Mouse (Mus musculus): ENCODE measurements around the gene Olfr1381. TPM values are rescaled to one million over a fixed set of nuclear protein-coding genes. Genes with fewer than 3 reads are reported as not detected.
"Not testable (repeated sequence)": the region's sequence is repeated elsewhere in the genome, so short reads cannot be mapped to it uniquely, and the experiment has no call there.

Gene Olfr1381
- not detected in 2 replicates for polyA plus RNA-seq (2015; fragmentation: Nextera tagmentation; extraction: Ambion mirVana)

GRCm38 (mm10) chr11:49543149-49543548 lies at the start of gene Olfr1381:
Olfr1381 (plus strand) TSS chr11:49543449.
- H3K4me1 ChIP-seq (replicated peaks); H3K27ac ChIP-seq; H3K4me3 ChIP-seq (replicated peaks); H3K9ac ChIP-seq (replicated peaks); H3K4me2 ChIP-seq (replicated peaks); H3K9me3 ChIP-seq; ATAC-seq; H3K36me3 ChIP-seq; H3K27me3 ChIP-seq: not testable (repeated sequence)
- WGBS = 55% methylated on average over 3 of the region's 3 CpGs

DNA sequence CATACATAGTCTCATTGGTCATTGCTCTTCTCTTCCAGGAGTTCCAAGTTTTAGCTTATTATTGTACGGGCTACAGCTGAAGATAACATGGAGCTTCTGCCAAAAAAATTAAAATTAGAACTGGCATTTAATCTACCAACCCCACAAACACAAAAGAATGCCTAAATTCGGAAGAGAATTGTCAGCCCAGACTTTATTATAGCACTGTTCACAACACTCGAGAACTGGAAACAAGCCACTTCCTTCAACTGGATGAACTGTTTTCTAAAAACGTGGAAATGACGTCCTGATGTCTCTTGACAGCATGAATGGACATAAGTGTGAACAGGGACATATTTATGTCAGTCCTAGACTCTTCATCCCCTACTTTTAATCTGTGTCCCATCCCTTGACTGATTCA lies 25.2 kb upstream of the Olfr1381 start:
- no peaks in the 10 kb centered on the region for H3K36me3 ChIP-seq
- H3K9ac ChIP-seq (replicated peaks) = no peak overlapping the region
- H3K4me1 ChIP-seq (replicated peaks) = no peaks in the 10 kb centered on the region
- no peaks in the 10 kb centered on the region for H3K27me3 ChIP-seq
- no peak for ATAC-seq
- no peak overlapping the region for H3K27ac ChIP-seq
- H3K4me2 ChIP-seq (replicated peaks) = no peak overlapping the region
- no peaks in the 10 kb centered on the region for H3K9me3 ChIP-seq
- WGBS = 81% methylated on average over 5 of the region's 5 CpGs
- no peak overlapping the region for H3K4me3 ChIP-seq (replicated peaks)

- Histone ChIP-seq H3K9ac (replicated peaks) (no peak within 1 kb of the TSS), H3K4me3 (replicated peaks) (no peak within 1 kb of the TSS), H3K27ac (no peak within 1 kb of the TSS), H3K36me3 (no peaks in the 10 kb centered on the region), H3K27me3 (no peaks in the 10 kb centered on the region), H3K4me1 (replicated peaks) (no peaks in the 10 kb centered on the region), H3K9me3 (no peaks in the 10 kb centered on the region), H3K4me2 (replicated peaks) (no peak within 1 kb of the TSS)
- ATAC-seq = no peak
Measured at GRCm38 (mm10) chr11:49519348-49519747, 23.9 kb upstream of the Olfr1381 start, which contains the start of gene Olfr1383. Olfr1383 (plus strand) TSS chr11:49519648.

- H3K27ac ChIP-seq = no peak within 1 kb of the TSS
- no peak within 1 kb of the TSS for H3K9ac ChIP-seq (replicated peaks)
- no peaks in the 10 kb centered on the region for H3K27me3 ChIP-seq
- H3K36me3 ChIP-seq = no peaks in the 10 kb centered on the region
- no peak within 1 kb of the TSS for H3K4me3 ChIP-seq (replicated peaks)
- 80% methylated on average over 3 of the region's 3 CpGs for WGBS
- no peak for ATAC-seq
- H3K4me2 ChIP-seq (replicated peaks) = no peak within 1 kb of the TSS
- H3K9me3 ChIP-seq = no peaks in the 10 kb centered on the region
- no peaks in the 10 kb centered on the region for H3K4me1 ChIP-seq (replicated peaks)
Measured at GRCm38 (mm10) chr11:49527947-49528346, 15.3 kb upstream of the Olfr1381 start, which contains the start of gene Olfr1382. Olfr1382 (plus strand) TSS chr11:49528247.

GRCm38 (mm10) chr11:49532761-49533160 lies 10.5 kb upstream of the Olfr1381 start:
- Histone ChIP-seq H3K27me3 (no peaks in the 10 kb centered on the region), H3K9me3 (no peaks in the 10 kb centered on the region), H3K36me3 (no peaks in the 10 kb centered on the region), H3K4me3 (replicated peaks) (no peak overlapping the region), H3K4me1 (replicated peaks) (no peaks in the 10 kb centered on the region), H3K9ac (replicated peaks) (no peak overlapping the region), H3K4me2 (replicated peaks) (no peak overlapping the region), H3K27ac (no peak overlapping the region)
- ATAC-seq = no peak

DNA sequence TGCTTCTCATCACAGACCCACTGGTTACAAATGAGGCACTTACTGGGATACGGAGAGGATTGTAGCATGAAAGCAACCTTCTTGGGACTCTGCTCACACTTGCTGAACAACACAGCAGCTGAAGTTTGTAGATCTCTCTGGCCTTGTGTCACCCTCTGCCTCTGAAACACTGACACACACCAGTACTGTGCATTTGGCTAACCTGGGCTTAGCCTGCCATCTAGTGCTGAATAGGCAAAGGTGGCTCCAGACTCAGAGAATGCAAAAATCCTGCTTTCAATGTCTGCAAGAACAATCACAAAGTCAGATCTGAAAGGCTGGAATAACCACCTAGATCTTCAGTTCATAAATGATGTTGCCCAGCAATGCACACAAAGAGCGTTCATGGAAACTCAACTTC lies 6.6 kb upstream of the Olfr1381 start:
- not testable (repeated sequence) for H3K4me1 ChIP-seq (replicated peaks); ATAC-seq; H3K9me3 ChIP-seq; H3K27me3 ChIP-seq; H3K27ac ChIP-seq; H3K9ac ChIP-seq (replicated peaks); H3K4me2 ChIP-seq (replicated peaks); H3K4me3 ChIP-seq (replicated peaks); H3K36me3 ChIP-seq
- 88% methylated on average over 2 of the region's 2 CpGs for WGBS

- 78% methylated on average over 3 of the region's 3 CpGs for WGBS
- H3K27me3 ChIP-seq; H3K36me3 ChIP-seq; ATAC-seq; H3K9me3 ChIP-seq; H3K4me3 ChIP-seq (replicated peaks); H3K27ac ChIP-seq; H3K4me1 ChIP-seq (replicated peaks); H3K4me2 ChIP-seq (replicated peaks); H3K9ac ChIP-seq (replicated peaks): not testable (repeated sequence)
Measured at GRCm38 (mm10) chr11:49554033-49554432, 10.8 kb downstream of the Olfr1381 start.

DNA sequence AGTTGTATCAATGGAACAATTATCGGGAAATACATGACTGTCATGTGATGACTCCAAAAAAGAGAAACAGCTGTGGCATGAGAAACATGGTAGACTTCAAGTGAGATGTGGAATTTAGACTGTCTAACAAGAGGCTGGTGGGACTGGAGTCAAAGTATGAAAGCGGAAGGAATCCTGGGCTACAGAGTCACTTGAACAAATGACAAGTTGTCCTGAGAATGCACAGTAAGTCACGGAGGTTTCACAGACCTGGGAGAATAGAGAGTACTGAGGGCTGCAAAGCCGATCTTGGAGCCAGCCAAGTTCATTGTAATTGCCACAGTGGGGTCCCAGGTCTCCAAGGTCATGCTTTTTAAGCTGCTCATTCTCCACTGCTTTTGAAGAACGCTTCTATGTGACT lies 13.3 kb downstream of the Olfr1381 start, which contains the start of gene Olfr1380:
Gene Olfr1380 (plus strand): TSS at position 301 of the 400 bp plus-strand sequence.
- H3K27ac ChIP-seq; H3K4me1 ChIP-seq (replicated peaks); ATAC-seq; H3K4me2 ChIP-seq (replicated peaks); H3K27me3 ChIP-seq; H3K4me3 ChIP-seq (replicated peaks); H3K36me3 ChIP-seq; H3K9me3 ChIP-seq; H3K9ac ChIP-seq (replicated peaks): not testable (repeated sequence)
- 50% methylated on average over 5 of the region's 5 CpGs for WGBS

DNA sequence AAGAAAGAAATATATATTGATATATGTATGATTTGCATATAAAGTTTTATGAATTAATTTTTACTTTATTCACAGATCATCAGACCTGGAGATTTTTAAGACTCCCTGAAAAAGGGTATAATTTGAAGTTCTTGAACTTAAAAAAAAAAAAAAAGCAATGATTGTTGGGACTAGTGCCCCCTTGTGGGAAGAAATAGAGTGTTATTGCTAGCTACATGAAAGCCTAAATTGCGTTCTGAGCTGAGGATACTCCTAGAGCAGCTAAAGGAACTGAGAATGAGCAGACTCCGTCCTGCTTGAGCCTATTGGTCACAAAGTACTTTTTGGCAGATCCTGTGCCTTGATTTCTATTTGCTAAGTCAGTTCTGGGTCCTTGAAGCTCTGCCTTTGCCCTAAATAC lies 31.8 kb downstream of the Olfr1381 start:
- not testable (repeated sequence) for H3K9ac ChIP-seq (replicated peaks); H3K4me1 ChIP-seq (replicated peaks); H3K9me3 ChIP-seq; H3K4me2 ChIP-seq (replicated peaks); H3K27ac ChIP-seq; H3K4me3 ChIP-seq (replicated peaks); ATAC-seq; H3K36me3 ChIP-seq; H3K27me3 ChIP-seq
- WGBS = 37% methylated on average over 2 of the region's 2 CpGs

GRCm38 (mm10) chr11:49580452-49580851 lies 37.2 kb downstream of the Olfr1381 start:
- H3K9me3 ChIP-seq; H3K27me3 ChIP-seq; H3K4me2 ChIP-seq (replicated peaks); ATAC-seq; H3K36me3 ChIP-seq; H3K9ac ChIP-seq (replicated peaks); H3K27ac ChIP-seq; H3K4me1 ChIP-seq (replicated peaks); H3K4me3 ChIP-seq (replicated peaks): not testable (repeated sequence)
- 84% methylated on average over 8 of the region's 8 CpGs for WGBS

- WGBS = 95% methylated on average over 19 of the region's 19 CpGs
Measured at GRCm38 (mm10) chr11:49590213-49590612, 47.0 kb downstream of the Olfr1381 start.

GRCm38 (mm10) chr11:49597149-49597548 lies 53.9 kb downstream of the Olfr1381 start:
- not testable (repeated sequence) for H3K4me3 ChIP-seq (replicated peaks); H3K9ac ChIP-seq (replicated peaks); ATAC-seq; H3K27me3 ChIP-seq; H3K4me2 ChIP-seq (replicated peaks); H3K27ac ChIP-seq; H3K4me1 ChIP-seq (replicated peaks); H3K36me3 ChIP-seq; H3K9me3 ChIP-seq
- WGBS = 65% methylated on average over 2 of the region's 2 CpGs

More at GRCm38 (mm10) chr11:49590213-49590612, 47.0 kb downstream of the Olfr1381 start:
- Histone ChIP-seq H3K36me3 (no peaks in the 10 kb centered on the region), H3K9me3 (no peaks in the 10 kb centered on the region), H3K4me1 (replicated peaks) (no peaks in the 10 kb centered on the region), H3K9ac (replicated peaks) (no peak overlapping the region), H3K27ac (no peak overlapping the region), H3K4me2 (replicated peaks) (no peak overlapping the region), H3K4me3 (replicated peaks) (no peak overlapping the region), H3K27me3 (no peaks in the 10 kb centered on the region)
- no peak for ATAC-seq
